Mouse (Mus musculus): ENCODE data around the gene Atp7b.

DNA sequence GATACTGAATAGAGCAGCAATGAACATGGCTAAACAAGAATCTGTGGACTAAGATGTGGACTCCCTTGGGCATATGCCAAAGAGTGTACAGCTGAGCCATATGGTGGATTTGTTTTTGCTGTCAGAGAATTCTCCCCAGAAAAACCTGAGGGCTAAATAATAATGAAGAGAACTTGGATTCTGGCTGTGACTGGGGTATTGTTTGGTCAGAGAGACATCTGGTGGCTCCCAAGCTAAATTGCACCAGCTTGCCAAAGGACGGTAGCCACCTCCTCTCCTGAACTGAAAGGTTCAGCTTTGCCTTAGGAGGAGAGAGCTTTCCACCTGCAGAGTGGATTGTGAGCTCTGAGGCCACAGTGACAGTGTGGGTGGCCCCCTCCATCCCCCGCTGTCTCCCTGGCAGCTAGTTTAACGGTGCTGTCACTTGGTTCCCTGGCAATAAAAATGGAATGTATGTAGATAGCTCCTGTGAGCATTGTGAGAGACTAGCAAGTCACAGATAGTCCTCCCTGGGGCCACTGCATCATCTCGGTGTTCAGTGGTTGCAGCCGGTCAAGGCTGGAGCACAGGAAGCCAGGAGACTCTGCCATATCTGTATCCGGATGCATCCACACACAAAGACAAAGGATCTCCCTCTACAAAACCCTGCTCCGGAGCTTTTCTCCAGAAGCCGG, 78.3 kb downstream of the Atp7b start:
- TF ChIP-seq CTCF (IDR thresholded peaks at IDR 0.05; ENCODE audit: control insufficient read depth, insufficient read depth, low read length): no peak
- no peak for TF ChIP-seq POLR2A (IDR thresholded peaks at IDR 0.05; ENCODE audit: borderline replicate concordance, control insufficient read depth, low read depth, low read length)

Data from bone marrow, adult 2 months (tissue).